Mouse (Mus musculus) hindbrain, embryonic 12.5 days (tissue): ENCODE data around the gene Timp2. TPM values are rescaled to one million over a fixed set of nuclear protein-coding genes. Genes with fewer than 3 reads are reported as not detected.
A peak's percentile ranks its signal among the peaks of the same experiment; 100 is the strongest.

Experiments used
- ATAC-seq: fragments of 200-750 bp; cut with Nextera tagmentation; 2 replicates; pipeline ENCODE4 v1.8.0; 2017; ENCODE audit warnings: moderate TSS enrichment; ENCODE audit not compliant: low FRiP score
- H3K27ac ChIP-seq: fragments of 300-500 bp; sonication (generic); 2 replicates; pipeline ENCODE4 v1.5.1; 2016; ENCODE audit warnings: mild to moderate bottlenecking
- H3K27me3 ChIP-seq: fragments of 300-500 bp; sonication (generic); 2 replicates; pipeline ENCODE4 v1.6.1; 2016; ENCODE audit warnings: mild to moderate bottlenecking
- H3K36me3 ChIP-seq: fragments of 300-500 bp; sonication (generic); 2 replicates; pipeline ENCODE4 v1.6.1; 2016; ENCODE audit warnings: mild to moderate bottlenecking
- H3K4me1 ChIP-seq: fragments of 300-500 bp; sonication (generic); 2 replicates; pipeline ENCODE4 v1.6.1; 2016
- H3K4me2 ChIP-seq: fragments of 300-500 bp; sonication (generic); replicated peaks from 2 replicates; pipeline ENCODE4 v1.6.1; 2016; ENCODE audit warnings: mild to moderate bottlenecking
- H3K4me3 ChIP-seq: fragments of 300-500 bp; sonication (generic); 2 replicates; pipeline ENCODE4 v1.5.1; 2016; ENCODE audit warnings: mild to moderate bottlenecking
- H3K9ac ChIP-seq: fragments of 300-500 bp; sonication (generic); 2 replicates; pipeline ENCODE4 v1.6.1; 2016; ENCODE audit warnings: mild to moderate bottlenecking, moderate library complexity
- H3K9me3 ChIP-seq: fragments of 300-500 bp; sonication (generic); replicated peaks from 2 replicates; pipeline ENCODE4 v1.6.1; 2016; ENCODE audit warnings: mild to moderate bottlenecking
- WGBS: fragments of 180-500 bp; shearing (Covaris S2); methylation state at CpG from one replicate; pipeline ENCODE4 v1.1.7; 2016; 5-methylcytosine and 5-hydroxymethylcytosine counted together
- polyA plus RNA-seq: library from polyadenylated mRNA; unstranded; fragments of >200 nt; fragmentation: Nextera tagmentation; extraction: Ambion mirVana; gene quantifications from 2 replicates; pipeline ENCODE4 v1.2.1, GENCODE M21; 2016

Gene Timp2
- polyA plus RNA-seq, 1 experiment from 2014 or later = 66.2 TPM

DNA sequence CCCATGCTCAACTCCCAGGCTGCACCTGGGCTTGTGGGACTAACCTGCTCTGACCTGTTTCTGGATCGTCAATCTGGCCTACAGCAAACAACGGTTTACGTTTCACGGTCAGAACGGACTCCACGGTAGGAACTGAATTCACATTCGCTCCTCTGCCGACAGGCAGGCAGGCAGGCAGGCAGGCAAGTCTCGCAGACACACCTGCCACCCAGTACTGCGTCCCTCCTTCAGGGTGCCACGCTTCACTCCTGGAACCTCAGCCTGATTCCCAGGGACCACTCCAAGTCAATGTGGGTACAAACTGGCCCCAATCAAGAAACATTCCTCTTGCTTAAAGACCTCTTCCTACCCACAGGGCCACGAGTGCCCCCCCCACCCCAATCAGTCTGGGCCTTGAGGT, 7.6 kb downstream of the Timp2 start:
- H3K27ac ChIP-seq = no peak overlapping the region
- H3K9ac ChIP-seq = no peak overlapping the region
- H3K4me1 ChIP-seq = peaks cover 29% of the 10 kb centered on the region
- 90% methylated on average over 12 of the region's 12 CpGs for WGBS
- H3K9me3 ChIP-seq = no peaks in the 10 kb centered on the region
- H3K27me3 ChIP-seq = no peaks in the 10 kb centered on the region
- H3K4me3 ChIP-seq = no peak overlapping the region
- no peak for ATAC-seq
- H3K36me3 ChIP-seq = no peaks in the 10 kb centered on the region
- no peak overlapping the region for H3K4me2 ChIP-seq

DNA sequence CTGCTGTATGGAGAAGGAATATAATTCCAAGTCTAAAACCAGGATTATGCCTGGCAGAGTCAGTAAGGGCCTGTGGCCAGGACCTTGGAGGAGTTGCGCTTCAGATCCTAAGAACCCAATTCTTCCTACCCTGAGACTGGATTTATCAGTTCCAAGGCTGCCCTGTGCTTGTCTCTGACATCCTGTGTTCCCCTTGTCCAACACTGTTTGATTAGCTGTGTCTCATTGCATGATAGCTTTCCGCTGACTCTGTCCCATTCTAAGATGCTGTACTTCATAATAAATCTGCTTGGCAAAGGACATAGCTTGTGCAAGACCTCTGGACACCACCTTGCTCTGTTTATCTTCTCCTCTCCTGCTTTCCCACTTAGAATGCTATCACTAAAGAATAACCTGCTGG, 8.1 kb downstream of the Timp2 start:
- no peak for ATAC-seq
- H3K4me1 ChIP-seq = peaks cover 35% of the 10 kb centered on the region
- no peak overlapping the region for H3K27ac ChIP-seq
- H3K36me3 ChIP-seq = no peaks in the 10 kb centered on the region
- no peaks in the 10 kb centered on the region for H3K9me3 ChIP-seq
- 91% methylated on average over 2 of the region's 2 CpGs for WGBS
- no peaks in the 10 kb centered on the region for H3K27me3 ChIP-seq
- H3K9ac ChIP-seq = no peak overlapping the region
- H3K4me2 ChIP-seq = no peak overlapping the region
- no peak overlapping the region for H3K4me3 ChIP-seq

DNA sequence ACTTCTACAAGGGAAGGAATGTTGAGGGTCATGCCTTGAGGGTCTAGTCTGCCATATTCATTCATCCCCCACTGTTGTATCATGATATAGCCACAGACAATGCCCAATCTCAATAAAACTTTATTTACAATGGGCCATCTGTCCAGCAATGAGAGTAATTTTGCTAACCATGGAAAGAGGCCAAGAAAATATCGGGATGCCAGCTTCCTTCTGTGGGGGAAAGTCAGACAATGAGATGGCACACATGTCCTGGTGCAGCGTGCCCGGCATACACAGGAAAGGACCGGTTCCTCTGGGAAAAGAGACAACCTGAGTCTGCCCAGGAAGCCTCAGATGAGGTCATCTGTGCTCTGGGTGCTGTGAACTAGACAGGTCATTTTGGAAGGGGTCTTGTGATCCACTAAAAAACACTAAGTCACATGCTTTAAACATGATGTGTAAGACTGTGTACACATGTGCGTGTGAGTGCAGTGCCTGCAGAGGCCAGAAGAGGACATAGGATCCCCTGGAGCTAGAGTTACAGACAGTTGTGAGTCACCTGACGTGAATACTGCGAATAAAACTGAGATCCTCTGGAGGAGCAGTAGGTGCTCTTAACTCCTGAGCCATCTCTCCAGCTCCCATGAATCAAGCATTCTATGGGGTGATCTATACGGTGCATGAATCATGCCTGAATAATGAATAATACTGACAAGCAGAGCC, 9.0 kb downstream of the Timp2 start:
- H3K9me3 ChIP-seq = no peaks in the 10 kb centered on the region
- no peak overlapping the region for H3K27ac ChIP-seq
- H3K4me2 ChIP-seq = no peak overlapping the region
- ATAC-seq = no peak
- H3K4me3 ChIP-seq = no peak overlapping the region
- WGBS = 92% methylated on average over 8 of the region's 8 CpGs
- H3K36me3 ChIP-seq = no peaks in the 10 kb centered on the region
- H3K9ac ChIP-seq = no peak overlapping the region
- H3K4me1 ChIP-seq = peaks cover 43% of the 10 kb centered on the region
- no peaks in the 10 kb centered on the region for H3K27me3 ChIP-seq

DNA sequence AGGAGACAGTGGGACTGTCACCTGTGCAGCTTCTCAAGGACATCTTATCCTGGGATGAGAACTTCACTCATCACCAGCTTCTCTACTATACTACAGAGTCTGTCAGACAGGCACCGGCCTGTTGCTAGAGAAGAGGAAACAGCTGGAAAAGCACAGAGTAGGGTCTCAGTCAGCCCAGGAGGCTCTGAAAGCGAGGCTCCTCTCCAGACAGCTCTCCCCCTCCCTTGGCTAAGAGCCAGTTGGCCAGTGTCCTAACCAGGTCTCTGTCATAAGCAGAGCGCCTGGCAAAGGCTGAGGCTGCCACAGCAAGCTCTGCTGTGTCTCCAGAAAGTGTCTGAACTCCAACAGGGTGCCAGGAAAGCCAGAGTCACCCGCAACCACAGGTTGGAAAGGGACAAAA, 9.8 kb downstream of the Timp2 start:
- Histone ChIP-seq H3K36me3 (no peaks in the 10 kb centered on the region), H3K4me1 (peaks cover 44% of the 10 kb centered on the region), H3K9ac (no peak overlapping the region), H3K4me3 (no peak overlapping the region), H3K9me3 (no peaks in the 10 kb centered on the region), H3K27ac (no peak overlapping the region), H3K27me3 (no peaks in the 10 kb centered on the region), H3K4me2 (no peak overlapping the region)
- WGBS = 66% methylated on average over 4 of the region's 4 CpGs
- no peak for ATAC-seq

DNA sequence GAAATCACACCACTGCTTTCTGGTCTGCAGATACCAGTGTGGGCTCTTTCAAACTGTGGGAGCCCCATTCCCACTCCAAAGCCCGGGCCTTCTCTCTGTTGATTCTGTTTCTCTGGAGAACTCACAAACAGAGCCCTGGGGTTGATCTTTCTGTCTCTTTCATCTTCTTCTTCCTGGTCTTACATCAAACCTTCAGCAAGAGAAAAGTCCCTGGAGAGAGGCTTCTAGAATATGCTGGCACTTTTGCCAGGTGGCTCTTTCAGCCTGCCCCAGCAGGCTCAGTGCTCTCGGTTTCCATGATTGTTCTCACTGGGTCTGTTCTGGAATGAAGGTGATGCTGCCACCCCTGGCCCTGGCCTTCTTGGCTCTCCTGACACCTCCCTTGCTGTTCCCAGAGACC, 11.9 kb downstream of the Timp2 start:
- no peak for ATAC-seq
- H3K4me3 ChIP-seq = no peak overlapping the region

DNA sequence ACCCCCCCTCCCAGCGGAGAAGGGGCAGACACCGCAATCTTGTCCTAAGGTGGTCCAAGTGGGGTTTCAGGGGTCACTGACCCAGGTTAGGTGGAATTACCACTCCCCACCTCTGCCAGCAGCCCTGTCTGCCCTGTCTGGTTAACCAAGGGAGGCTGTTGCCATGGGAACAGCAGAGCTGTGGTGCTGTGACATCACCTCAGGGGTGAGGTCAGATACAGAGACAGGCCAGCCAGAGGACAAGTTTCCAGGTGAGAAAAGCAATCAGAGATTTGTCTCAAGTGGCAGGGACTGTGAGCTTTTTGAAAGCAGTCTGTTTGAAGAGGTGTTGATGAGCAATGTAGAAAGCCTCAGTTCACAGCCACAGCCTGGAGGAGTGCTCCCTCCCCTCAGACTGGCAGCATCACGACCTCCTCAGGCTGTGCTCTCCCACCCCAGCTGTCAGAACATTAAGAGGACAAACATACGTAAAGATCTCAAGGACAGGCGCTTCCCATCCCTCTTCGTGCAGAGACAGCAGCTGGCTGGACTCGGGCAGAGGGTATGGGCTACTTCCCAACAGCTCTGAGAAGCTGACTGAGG, 13.0 kb downstream of the Timp2 start, which contains the start of gene Cep295nl:
Gene Cep295nl, minus strand, starts transcription at position 101 of the 582 bp plus-strand sequence.
- Histone ChIP-seq H3K27me3 (no peaks in the 10 kb centered on the region), H3K4me1 (peaks cover 31% of the 10 kb centered on the region), H3K36me3 (no peaks in the 10 kb centered on the region), H3K4me2 (peak within 1 kb of the TSS; percentile 25; the same call in 1 of the 2 replicates), H3K27ac (peak within 1 kb of the TSS; percentile 52; the same call in 1 of the 2 replicates), H3K4me3 (no peak within 1 kb of the TSS), H3K9ac (no peak within 1 kb of the TSS), H3K9me3 (no peaks in the 10 kb centered on the region)
- 35% methylated on average over 7 of the region's 7 CpGs for WGBS
- ATAC-seq = peak; percentile 68

More for the DNA sequence above, 11.9 kb downstream of the Timp2 start:
- Histone ChIP-seq H3K9ac (no peak overlapping the region), H3K9me3 (no peaks in the 10 kb centered on the region), H3K27ac (no peak overlapping the region), H3K4me1 (peaks cover 33% of the 10 kb centered on the region), H3K4me2 (no peak overlapping the region), H3K36me3 (no peaks in the 10 kb centered on the region), H3K27me3 (no peaks in the 10 kb centered on the region)
- 75% methylated on average over 2 of the region's 2 CpGs for WGBS

DNA sequence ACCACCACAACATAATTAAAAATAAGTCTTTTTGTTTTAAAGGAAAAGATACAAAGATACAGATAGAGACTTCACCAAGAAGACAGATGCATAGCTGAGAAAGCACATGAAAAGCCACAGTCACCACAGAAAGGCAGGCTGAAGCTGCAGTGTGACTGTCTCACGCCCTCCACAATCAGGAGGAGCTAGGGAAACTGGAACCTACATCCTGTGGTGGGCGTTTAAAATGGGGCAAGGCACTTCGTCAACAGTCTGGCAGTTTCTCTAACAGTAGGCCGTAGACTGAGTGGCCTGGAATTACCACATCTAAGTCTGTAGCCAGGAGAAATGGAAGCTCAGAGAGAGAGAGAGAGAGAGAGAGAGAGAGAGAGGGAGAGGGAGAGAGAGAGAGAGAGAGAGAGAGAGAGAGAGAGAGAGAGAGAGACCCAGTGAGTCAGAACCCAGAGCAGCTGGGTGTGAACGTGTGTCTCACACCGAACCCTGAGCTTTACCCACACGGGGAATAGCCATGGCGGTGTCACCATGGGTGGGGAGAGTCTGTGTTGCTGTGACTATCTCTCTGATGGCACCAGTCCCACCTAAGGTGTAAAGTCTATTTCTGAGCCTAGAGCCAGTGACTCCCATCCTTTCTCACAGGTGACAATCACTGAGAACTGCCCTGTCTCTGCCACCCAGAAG, 17.9 kb downstream of the Timp2 start:
- Histone ChIP-seq H3K27ac (no peak overlapping the region), H3K36me3 (no peaks in the 10 kb centered on the region), H3K9ac (no peak overlapping the region), H3K4me3 (no peak overlapping the region), H3K27me3 (no peaks in the 10 kb centered on the region), H3K4me1 (peaks cover 12% of the 10 kb centered on the region), H3K4me2 (no peak overlapping the region), H3K9me3 (no peaks in the 10 kb centered on the region)
- 84% methylated on average over 8 of the region's 8 CpGs for WGBS
- no peak for ATAC-seq

DNA sequence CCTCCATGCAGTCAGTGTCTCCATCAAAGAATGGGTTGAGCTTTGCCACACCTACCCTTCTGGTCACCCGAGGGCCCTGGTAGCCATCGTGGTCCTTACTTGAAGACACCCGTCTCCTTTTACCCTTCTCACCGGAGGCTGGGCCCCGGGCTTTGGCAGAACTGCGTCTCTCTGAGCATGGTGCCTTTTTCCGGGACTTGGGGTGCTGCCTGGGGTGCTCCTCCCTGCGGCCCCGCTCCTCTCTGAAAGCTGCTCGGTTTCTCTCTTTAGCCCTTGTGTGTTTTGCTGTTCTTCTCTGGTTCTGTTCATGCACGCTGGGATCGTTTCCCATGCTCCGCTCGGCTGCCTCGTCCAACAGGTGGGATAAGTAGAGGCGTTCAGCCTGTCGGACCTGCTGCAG, 22.1 kb downstream of the Timp2 start:
- H3K9ac ChIP-seq = no peak overlapping the region
- no peak overlapping the region for H3K27ac ChIP-seq
- H3K27me3 ChIP-seq = no peaks in the 10 kb centered on the region
- no peak overlapping the region for H3K4me3 ChIP-seq
- H3K4me1 ChIP-seq = peaks cover 6% of the 10 kb centered on the region
- ATAC-seq = no peak
- H3K9me3 ChIP-seq = no peaks in the 10 kb centered on the region
- 90% methylated on average over 17 of the region's 17 CpGs for WGBS
- 0 out of 2 replicates have a peak, but pooled peaks cover 3% of the 10 kb centered on the region for H3K36me3 ChIP-seq
- H3K4me2 ChIP-seq = no peak overlapping the region

DNA sequence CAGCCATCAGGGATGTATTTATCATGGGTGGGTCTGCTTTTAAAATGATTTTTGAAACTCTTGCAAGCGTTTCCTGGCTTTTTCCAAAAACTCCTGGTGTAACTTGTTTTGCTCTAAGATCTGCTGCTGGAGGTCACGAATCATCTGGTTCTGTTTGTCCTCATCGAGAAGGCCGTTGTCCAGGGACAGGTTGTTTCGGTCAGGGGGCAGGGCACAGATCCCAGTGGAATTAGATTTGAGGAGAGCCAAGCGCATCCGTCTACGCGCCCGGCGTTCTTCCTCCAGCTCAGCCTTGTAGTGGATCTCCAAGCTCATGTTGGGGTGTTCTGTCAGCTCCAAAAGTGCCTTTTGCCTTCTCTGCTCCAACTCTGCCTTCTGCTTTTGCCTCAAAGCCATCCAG, 23.2 kb downstream of the Timp2 start:
- Histone ChIP-seq H3K9ac (no peak overlapping the region), H3K4me2 (no peak overlapping the region), H3K4me3 (no peak overlapping the region), H3K27me3 (no peaks in the 10 kb centered on the region), H3K4me1 (peaks cover 17% of the 10 kb centered on the region), H3K36me3 (0 out of 2 replicates have a peak, but pooled peaks cover 3% of the 10 kb centered on the region), H3K27ac (no peak overlapping the region), H3K9me3 (no peaks in the 10 kb centered on the region)
- 84% methylated on average over 11 of the region's 11 CpGs for WGBS
- ATAC-seq = no peak

DNA sequence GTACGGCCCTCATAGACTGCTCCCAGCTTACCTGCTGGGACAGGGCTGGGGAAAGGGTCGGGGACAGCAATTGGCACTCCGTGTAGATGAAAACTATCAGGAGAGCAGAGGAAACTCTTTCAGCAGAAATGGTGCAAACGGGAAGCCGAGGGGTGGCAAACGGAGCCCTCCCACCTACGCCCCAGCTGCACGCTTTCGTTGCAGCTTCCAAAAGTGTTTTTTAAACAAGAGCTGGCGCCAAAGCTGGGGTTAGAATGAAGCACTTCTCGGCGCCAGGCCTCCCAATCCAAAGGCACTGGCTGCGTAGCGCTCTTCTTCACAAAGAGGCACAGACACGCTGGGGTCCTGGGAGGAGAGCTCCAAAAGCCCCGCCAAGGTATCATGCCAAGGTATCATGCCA, 24.8 kb downstream of the Timp2 start:
- Histone ChIP-seq H3K4me1 (peaks cover 27% of the 10 kb centered on the region), H3K9ac (no peak overlapping the region), H3K4me2 (no peak overlapping the region), H3K27ac (no peak overlapping the region), H3K36me3 (peaks cover 6% of the 10 kb centered on the region; the same call in 1 of the 2 replicates), H3K9me3 (no peaks in the 10 kb centered on the region), H3K27me3 (no peaks in the 10 kb centered on the region), H3K4me3 (no peak overlapping the region)
- WGBS = 96% methylated on average over 16 of the region's 16 CpGs
- no peak for ATAC-seq

DNA sequence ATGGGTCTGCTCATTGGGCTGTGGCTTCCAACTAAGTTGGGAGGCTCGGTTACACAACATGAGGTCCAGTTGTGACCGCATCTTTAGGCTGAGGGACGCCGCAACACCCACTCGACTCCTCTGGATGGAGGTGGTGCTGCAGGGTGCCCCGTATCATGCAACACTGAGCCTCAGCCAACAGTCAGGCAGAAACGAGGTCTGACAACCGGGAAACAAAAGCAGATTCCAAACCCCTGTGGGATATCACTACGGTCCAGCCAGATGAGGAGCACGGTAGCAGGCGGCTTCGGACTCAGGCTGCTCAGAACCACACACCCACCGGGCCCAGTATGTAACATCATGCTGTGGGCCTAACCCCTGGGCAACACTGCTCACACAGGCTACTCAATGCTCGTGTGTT, 25.2 kb downstream of the Timp2 start:
- no peak for ATAC-seq
- 94% methylated on average over 14 of the region's 14 CpGs for WGBS
- Histone ChIP-seq H3K4me1 (peaks cover 27% of the 10 kb centered on the region), H3K9me3 (no peaks in the 10 kb centered on the region), H3K36me3 (peaks cover 6% of the 10 kb centered on the region; the same call in 1 of the 2 replicates), H3K27ac (no peak overlapping the region), H3K9ac (no peak overlapping the region), H3K4me3 (no peak overlapping the region), H3K27me3 (no peaks in the 10 kb centered on the region), H3K4me2 (no peak overlapping the region)

DNA sequence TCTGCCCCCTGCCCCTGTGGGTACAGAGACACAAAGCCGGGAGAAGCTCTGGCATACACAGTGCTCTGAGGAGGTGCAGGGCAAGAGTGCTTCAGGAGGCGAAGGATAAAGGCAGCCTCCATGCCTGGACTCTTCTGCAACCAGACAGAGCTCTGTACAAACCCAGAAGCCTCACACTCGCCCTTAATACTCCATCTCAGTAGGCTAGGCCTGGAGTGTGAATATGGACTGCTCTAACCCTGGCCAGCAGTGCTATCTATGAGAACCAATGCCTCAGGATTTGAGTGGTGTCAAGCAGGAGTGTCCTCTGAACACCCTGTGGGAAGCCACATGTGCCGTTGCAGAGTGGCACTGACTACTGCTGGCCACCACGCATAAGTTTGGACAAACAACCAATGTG, 26.6 kb downstream of the Timp2 start:
- ATAC-seq = no peak
- H3K36me3 ChIP-seq = peaks cover 6% of the 10 kb centered on the region; the same call in 1 of the 2 replicates
- H3K27ac ChIP-seq = no peak overlapping the region
- no peaks in the 10 kb centered on the region for H3K27me3 ChIP-seq
- no peaks in the 10 kb centered on the region for H3K9me3 ChIP-seq
- H3K4me3 ChIP-seq = no peak overlapping the region
- H3K4me1 ChIP-seq = peaks cover 32% of the 10 kb centered on the region
- no peak overlapping the region for H3K9ac ChIP-seq
- 88% methylated on average over 5 of the region's 5 CpGs for WGBS
- no peak overlapping the region for H3K4me2 ChIP-seq
